Mouse (Mus musculus) heart, embryonic 16.5 days (tissue): ENCODE measurements around the gene Dpysl4. TPM values are rescaled to one million over a fixed set of nuclear protein-coding genes. Genes with fewer than 3 reads are reported as not detected.

Source experiments
- ATAC-seq: fragments of 200-750 bp; cut with Nextera tagmentation; replicated peaks from 2 replicates; pipeline ENCODE4 v1.8.0; 2017; ENCODE audit warnings: moderate number of reproducible peaks; ENCODE audit not compliant: insufficient read depth, low FRiP score; ENCODE audit errors: extremely low read depth
- H3K27ac ChIP-seq: fragments of 300-500 bp; sonication (generic); 2 replicates; pipeline ENCODE4 v1.5.1; 2014; ENCODE audit warnings: mild to moderate bottlenecking, low read length, control low read depth, moderate library complexity
- H3K27me3 ChIP-seq: fragments of 300-500 bp; sonication (generic); 2 replicates; pipeline ENCODE4 v1.6.1; 2014; ENCODE audit warnings: low read length, mixed read lengths; ENCODE audit not compliant: control insufficient read depth, insufficient read depth
- H3K36me3 ChIP-seq: fragments of 300-500 bp; sonication (generic); 2 replicates; pipeline ENCODE4 v1.6.1; 2014; ENCODE audit not compliant: control insufficient read depth, insufficient read depth
- H3K4me1 ChIP-seq: fragments of 300-500 bp; sonication (generic); 2 replicates; pipeline ENCODE4 v1.6.1; 2014; ENCODE audit warnings: low read length, mixed read lengths; ENCODE audit not compliant: control insufficient read depth, insufficient read depth
- H3K4me2 ChIP-seq: fragments of 300-500 bp; sonication (generic); 2 replicates; pipeline ENCODE4 v1.6.1; 2014; ENCODE audit warnings: low read depth, mild to moderate bottlenecking, control low read depth, low read length
- H3K4me3 ChIP-seq: fragments of 300-500 bp; sonication (generic); 2 replicates; pipeline ENCODE4 v1.5.1; 2014; ENCODE audit warnings: mild to moderate bottlenecking, control low read depth, low read length
- H3K9ac ChIP-seq: fragments of 300-500 bp; sonication (generic); 2 replicates; pipeline ENCODE4 v1.6.1; 2014; ENCODE audit warnings: low read length, control low read depth
- H3K9me3 ChIP-seq: fragments of 300-500 bp; sonication (generic); replicated peaks from 2 replicates; pipeline ENCODE4 v1.6.1; 2016; ENCODE audit warnings: low read length; ENCODE audit not compliant: control insufficient read depth
- WGBS: fragments of 180-500 bp; shearing (Covaris S2); extraction: QIAGEN DNeasy Blood & Tissue Kit; methylation state at CpG from one replicate; pipeline ENCODE4 v1.1.7; 2014; 5-methylcytosine and 5-hydroxymethylcytosine counted together
- polyA plus RNA-seq: library from polyadenylated mRNA; unstranded; fragments of >200 nt; fragmentation: Nextera tagmentation; extraction: Ambion mirVana; gene quantifications from 2 replicates; pipeline ENCODE4 v1.2.1, GENCODE M21; 2015

Dpysl4 gene
- polyA plus RNA-seq, 1 experiment from 2014 or later, result 1.6 TPM

- no peak overlapping the region for H3K27ac ChIP-seq
- no peaks in the 10 kb centered on the region for H3K9me3 ChIP-seq
- H3K4me2 ChIP-seq, result no peak overlapping the region
- no peak overlapping the region for H3K9ac ChIP-seq
- ATAC-seq, result no peak
- WGBS, result 74% methylated on average over 5 of the region's 5 CpGs
- no peak overlapping the region for H3K4me3 ChIP-seq
- no peaks in the 10 kb centered on the region for H3K4me1 ChIP-seq
- H3K27me3 ChIP-seq, result 0 out of 2 replicates have a peak, but pooled peaks cover 3% of the 10 kb centered on the region
- no peaks in the 10 kb centered on the region for H3K36me3 ChIP-seq
Observed at GRCm38 (mm10) chr7:139105076-139105475, 19.3 kb downstream of the Dpysl4 start.

DNA sequence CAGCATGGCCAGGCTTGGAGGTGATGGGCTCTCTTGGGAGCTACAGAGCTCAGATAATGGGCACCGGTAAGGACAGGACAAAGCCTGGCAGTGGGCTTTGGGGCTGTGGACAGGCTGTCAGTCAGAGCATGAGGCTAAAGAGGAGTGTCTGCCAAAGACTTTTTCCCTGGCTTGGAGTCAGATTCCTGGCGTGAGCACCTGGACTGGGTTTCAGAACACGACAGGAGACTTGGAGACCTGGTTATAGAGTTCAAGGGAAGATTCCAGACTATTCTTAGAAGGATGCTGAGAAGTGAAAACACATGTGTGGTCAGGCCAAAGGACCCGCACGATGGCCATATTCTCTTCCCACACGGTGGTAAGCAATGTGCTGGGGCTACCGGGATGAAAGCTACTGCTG lies 19.9 kb downstream of the Dpysl4 start:
- Histone ChIP-seq H3K9me3 (no peaks in the 10 kb centered on the region), H3K9ac (no peak overlapping the region), H3K27ac (no peak overlapping the region), H3K36me3 (no peaks in the 10 kb centered on the region), H3K27me3 (0 out of 2 replicates have a peak, but pooled peaks cover 3% of the 10 kb centered on the region), H3K4me1 (no peaks in the 10 kb centered on the region), H3K4me3 (no peak overlapping the region), H3K4me2 (no peak overlapping the region)
- 77% methylated on average over 7 of the region's 7 CpGs for WGBS
- no peak for ATAC-seq

- ATAC-seq, result no peak
- Histone ChIP-seq H3K36me3 (no peaks in the 10 kb centered on the region), H3K4me2 (no peak overlapping the region), H3K27ac (no peak overlapping the region), H3K9me3 (no peaks in the 10 kb centered on the region), H3K4me3 (no peak overlapping the region), H3K9ac (no peak overlapping the region), H3K4me1 (peaks cover 2% of the 10 kb centered on the region; the same call in 1 of the 2 replicates), H3K27me3 (0 out of 2 replicates have a peak, but pooled peaks cover 3% of the 10 kb centered on the region)
- 78% methylated on average over 9 of the region's 9 CpGs for WGBS
Observed at GRCm38 (mm10) chr7:139107908-139108650, 22.3 kb downstream of the Dpysl4 start.

GRCm38 (mm10) chr7:139119152-139119774 lies 33.5 kb downstream of the Dpysl4 start:
- ATAC-seq, result peak; percentile 67
- 36% methylated on average over 13 of the region's 13 CpGs for WGBS
- H3K4me1 ChIP-seq, result no peaks in the 10 kb centered on the region

GRCm38 (mm10) chr7:139119775-139120153 lies 34.0 kb downstream of the Dpysl4 start:
- no peak for ATAC-seq
- WGBS, result 39% methylated on average over 2 of the region's 2 CpGs

More at GRCm38 (mm10) chr7:139119152-139119774, 33.5 kb downstream of the Dpysl4 start:
- Histone ChIP-seq H3K9me3 (no peaks in the 10 kb centered on the region), H3K27me3 (no peaks in the 10 kb centered on the region), H3K4me2 (no peak overlapping the region), H3K9ac (no peak overlapping the region), H3K27ac (no peak overlapping the region), H3K4me3 (no peak overlapping the region), H3K36me3 (no peaks in the 10 kb centered on the region)

DNA sequence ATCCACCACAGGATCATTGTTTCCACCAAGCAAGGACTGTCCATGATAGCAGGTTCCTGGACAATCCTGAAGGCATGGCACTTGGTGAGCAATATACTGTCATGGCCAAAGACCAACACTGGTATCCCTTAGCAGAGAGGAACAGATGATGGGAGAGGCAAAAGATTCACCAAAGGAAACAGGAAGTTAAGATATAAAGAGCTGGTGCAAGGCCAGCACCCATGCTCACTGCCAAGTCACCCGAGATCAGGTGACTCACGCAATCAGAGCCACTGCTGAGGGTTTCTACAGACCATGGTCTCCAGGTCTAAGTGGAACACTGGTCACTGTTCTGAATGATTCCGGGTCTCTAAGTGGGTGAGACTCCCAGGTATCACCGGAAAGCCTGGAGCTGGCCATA lies 40.1 kb downstream of the Dpysl4 start:
- H3K36me3 ChIP-seq, result no peaks in the 10 kb centered on the region
- no peaks in the 10 kb centered on the region for H3K9me3 ChIP-seq
- H3K4me1 ChIP-seq, result 0 out of 2 replicates have a peak, but pooled peaks cover 4% of the 10 kb centered on the region
- no peak overlapping the region for H3K4me3 ChIP-seq
- H3K27ac ChIP-seq, result no peak overlapping the region
- ATAC-seq, result no peak
- WGBS, result 68% methylated on average over 4 of the region's 4 CpGs
- H3K4me2 ChIP-seq, result no peak overlapping the region
- H3K9ac ChIP-seq, result no peak overlapping the region
- H3K27me3 ChIP-seq, result no peaks in the 10 kb centered on the region

More at GRCm38 (mm10) chr7:139119775-139120153, 34.0 kb downstream of the Dpysl4 start:
- no peaks in the 10 kb centered on the region for H3K9me3 ChIP-seq
- H3K4me3 ChIP-seq, result no peak overlapping the region
- H3K4me2 ChIP-seq, result no peak overlapping the region
- H3K9ac ChIP-seq, result no peak overlapping the region
- H3K36me3 ChIP-seq, result no peaks in the 10 kb centered on the region
- no peak overlapping the region for H3K27ac ChIP-seq
- no peaks in the 10 kb centered on the region for H3K27me3 ChIP-seq
- H3K4me1 ChIP-seq, result no peaks in the 10 kb centered on the region

DNA sequence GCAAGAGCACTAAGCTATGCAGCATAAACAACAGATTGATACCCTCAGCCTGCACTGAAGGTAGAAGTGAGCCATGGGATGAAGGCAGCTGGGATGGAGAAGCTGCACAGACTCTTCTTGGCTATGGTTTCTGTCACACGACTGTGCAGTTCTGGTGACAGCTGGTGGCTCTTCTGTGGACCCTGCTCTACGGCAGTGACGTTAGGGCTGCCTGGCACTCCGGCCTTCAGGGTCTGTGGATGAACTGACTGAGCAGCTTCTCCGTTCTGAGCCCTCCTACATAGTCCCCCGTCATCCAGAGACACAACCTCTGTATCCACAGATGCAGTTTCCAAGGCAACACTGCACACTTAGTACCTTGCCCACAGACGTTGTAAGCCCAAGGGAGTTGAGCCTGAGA lies 40.7 kb downstream of the Dpysl4 start:
- Histone ChIP-seq H3K27ac (no peak overlapping the region), H3K9me3 (no peaks in the 10 kb centered on the region), H3K4me3 (no peak overlapping the region), H3K4me2 (no peak overlapping the region), H3K4me1 (0 out of 2 replicates have a peak, but pooled peaks cover 4% of the 10 kb centered on the region), H3K9ac (no peak overlapping the region), H3K36me3 (no peaks in the 10 kb centered on the region), H3K27me3 (no peaks in the 10 kb centered on the region)
- 60% methylated on average over 7 of the region's 7 CpGs for WGBS
- ATAC-seq, result no peak

GRCm38 (mm10) chr7:139128994-139129393 lies 43.2 kb downstream of the Dpysl4 start:
- Histone ChIP-seq H3K9ac (no peak overlapping the region), H3K27ac (no peak overlapping the region), H3K9me3 (no peaks in the 10 kb centered on the region), H3K4me3 (no peak overlapping the region), H3K4me2 (no peak overlapping the region), H3K27me3 (no peaks in the 10 kb centered on the region), H3K4me1 (peaks cover 7% of the 10 kb centered on the region; the same call in 1 of the 2 replicates), H3K36me3 (no peaks in the 10 kb centered on the region)
- 77% methylated on average over 4 of the region's 4 CpGs for WGBS
- ATAC-seq, result no peak

DNA sequence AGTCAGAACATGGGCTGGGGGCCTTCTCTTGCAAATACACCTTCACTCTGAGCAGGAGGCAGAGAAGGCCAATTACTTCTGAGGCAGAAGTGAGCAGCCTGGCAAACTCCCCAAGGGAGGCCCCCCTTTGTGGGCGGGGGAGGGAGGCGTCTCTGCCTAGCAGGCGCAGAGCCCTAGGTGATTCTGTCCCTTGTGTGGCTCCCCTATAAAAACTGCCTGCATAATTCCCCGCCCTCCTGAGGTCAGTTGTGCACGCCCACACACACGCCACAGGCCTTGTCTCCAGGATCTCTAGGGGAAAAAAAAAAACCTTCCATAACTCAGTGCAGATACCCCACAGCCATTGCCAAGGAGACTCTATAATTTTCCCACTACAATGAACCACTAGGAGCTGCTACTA lies 44.6 kb downstream of the Dpysl4 start:
- Histone ChIP-seq H3K27ac (no peak overlapping the region), H3K4me1 (peaks cover 12% of the 10 kb centered on the region), H3K36me3 (no peaks in the 10 kb centered on the region), H3K9me3 (no peaks in the 10 kb centered on the region), H3K9ac (no peak overlapping the region), H3K4me2 (no peak overlapping the region), H3K4me3 (no peak overlapping the region), H3K27me3 (no peaks in the 10 kb centered on the region)
- 65% methylated on average over 6 of the region's 6 CpGs for WGBS
- ATAC-seq, result no peak
